Mouse (Mus musculus): ENCODE results near the gene Lilrb4a. TPM values are rescaled to one million over a fixed set of nuclear protein-coding genes. Genes with fewer than 3 reads are reported as not detected.

Lilrb4a gene
- polyA plus RNA-seq, 1 experiment from 2014 or later, result 2.4 TPM

DNA sequence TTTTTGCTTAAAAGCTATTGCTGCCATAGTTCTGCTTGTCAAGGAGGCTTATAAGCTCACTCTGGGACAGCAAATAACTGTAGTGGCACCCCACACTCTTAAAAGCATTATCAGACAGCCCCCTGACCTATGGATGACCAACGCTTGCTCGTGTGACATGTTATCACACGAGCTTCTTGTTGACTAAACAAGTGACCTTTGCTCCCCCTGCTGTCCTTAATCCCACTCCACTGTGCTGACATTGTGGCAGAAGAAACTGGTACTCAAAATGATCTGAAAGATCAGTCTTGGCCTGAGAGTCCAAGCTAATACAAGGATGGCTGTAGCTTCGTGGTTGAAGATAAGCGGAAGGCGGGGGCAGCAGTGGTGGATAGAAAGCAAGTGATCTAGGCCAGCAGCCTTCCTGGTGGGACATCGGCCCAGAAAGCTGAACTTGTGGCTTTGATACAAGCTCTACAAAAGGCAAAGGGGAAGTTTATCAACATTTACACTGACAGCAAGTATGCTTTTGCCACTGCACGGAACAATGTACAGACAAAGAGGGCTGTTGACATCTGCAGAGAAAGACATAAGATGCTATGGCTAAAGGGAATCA lies 38.2 kb downstream of the Lilrb4a start:
- WGBS, result 68% methylated on average over 8 of the region's 8 CpGs

DNA sequence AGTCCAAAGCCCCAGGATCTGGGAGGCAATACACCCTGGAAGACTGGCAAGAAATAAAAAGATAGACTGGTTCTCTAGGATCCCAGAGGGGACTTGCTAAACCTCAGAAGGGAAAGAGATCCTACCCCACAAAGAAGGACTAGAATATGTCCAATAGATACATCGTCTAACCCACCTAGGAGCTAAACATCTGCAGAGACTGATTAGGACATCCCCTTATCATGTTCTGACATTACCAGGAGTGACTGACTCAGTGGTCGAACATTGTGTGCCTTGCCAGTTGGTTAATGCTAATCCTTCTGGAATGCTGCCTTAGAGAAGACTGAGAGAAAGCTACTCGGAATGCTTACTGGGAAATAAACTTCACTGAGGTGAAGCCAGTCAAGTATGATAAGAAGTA lies 38.7 kb downstream of the Lilrb4a start:
- Histone ChIP-seq H3K4me1 (no peaks in the 10 kb centered on the region), H3K4me3 (no peak overlapping the region), H3K36me3 (no peaks in the 10 kb centered on the region), H3K4me2 (replicated peaks) (no peak overlapping the region), H3K27ac (no peak overlapping the region), H3K9me3 (no peaks in the 10 kb centered on the region), H3K9ac (no peak overlapping the region), H3K27me3 (no peaks in the 10 kb centered on the region)
- 77% methylated on average over 3 of the region's 3 CpGs for WGBS
- no peak for ATAC-seq (ENCODE audit: insufficient number of reproducible peaks, insufficient read depth, low FRiP score, low TSS enrichment)

More for the DNA sequence above, 38.2 kb downstream of the Lilrb4a start:
- H3K4me1 ChIP-seq, result no peaks in the 10 kb centered on the region
- H3K27ac ChIP-seq, result no peak overlapping the region
- ATAC-seq (ENCODE audit: insufficient number of reproducible peaks, insufficient read depth, low FRiP score, low TSS enrichment), result no peak
- no peaks in the 10 kb centered on the region for H3K9me3 ChIP-seq
- H3K27me3 ChIP-seq, result no peaks in the 10 kb centered on the region
- no peak overlapping the region for H3K9ac ChIP-seq
- H3K4me2 ChIP-seq (replicated peaks), result no peak overlapping the region
- H3K36me3 ChIP-seq, result no peaks in the 10 kb centered on the region
- H3K4me3 ChIP-seq, result no peak overlapping the region

DNA sequence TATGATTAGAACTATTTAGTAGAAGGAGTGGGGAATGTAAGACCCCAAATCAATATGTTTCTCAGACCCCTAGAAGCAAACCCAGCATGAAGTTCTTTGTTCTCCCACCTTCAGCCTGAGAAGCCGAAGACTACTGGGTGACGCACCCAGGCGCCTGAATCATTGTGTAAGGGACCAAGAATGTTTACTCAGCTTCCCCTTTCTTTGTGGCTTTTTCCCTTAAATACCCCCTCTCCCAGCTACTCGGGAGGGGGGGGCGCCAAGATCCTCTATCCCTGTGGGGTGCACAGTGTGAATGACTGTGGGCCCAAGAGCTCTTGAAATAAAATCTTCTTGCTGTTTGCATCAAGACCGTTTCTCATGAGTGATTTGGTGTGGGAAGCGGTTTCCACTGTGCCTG lies 40.1 kb downstream of the Lilrb4a start:
- no peak for ATAC-seq (ENCODE audit: insufficient number of reproducible peaks, insufficient read depth, low FRiP score, low TSS enrichment)
- H3K36me3 ChIP-seq, result no peaks in the 10 kb centered on the region
- no peaks in the 10 kb centered on the region for H3K27me3 ChIP-seq
- H3K9ac ChIP-seq, result no peak overlapping the region
- WGBS, result 83% methylated on average over 7 of the region's 7 CpGs
- H3K4me2 ChIP-seq (replicated peaks), result no peak overlapping the region
- no peak overlapping the region for H3K27ac ChIP-seq
- H3K9me3 ChIP-seq, result no peaks in the 10 kb centered on the region
- no peaks in the 10 kb centered on the region for H3K4me1 ChIP-seq
- no peak overlapping the region for H3K4me3 ChIP-seq

Other genes starting within 250 kb of the Lilrb4a start
- not detected in 2 replicates for gene Gm49339, start 10.3 kb upstream of the Lilrb4a start, polyA plus RNA-seq (2016; fragmentation: Nextera tagmentation; extraction: Ambion mirVana)
- gene Lilr4b, start 10.3 kb upstream of the Lilrb4a start, polyA plus RNA-seq (2016; fragmentation: Nextera tagmentation; extraction: Ambion mirVana), result 0.20 and 0.85 TPM in 2 replicates
- 1.3 and 2.3 TPM in 2 replicates for gene Fam162b, start 99.6 kb downstream of the Lilrb4a start, polyA plus RNA-seq (2016; fragmentation: Nextera tagmentation; extraction: Ambion mirVana)
- gene Gprc6a, start 140.5 kb downstream of the Lilrb4a start, polyA plus RNA-seq (2016; fragmentation: Nextera tagmentation; extraction: Ambion mirVana), result not detected in 2 replicates
- gene Rfx6, start 186.8 kb downstream of the Lilrb4a start, polyA plus RNA-seq (2016; fragmentation: Nextera tagmentation; extraction: Ambion mirVana), result not detected in 2 replicates

All from embryonic facial prominence, embryonic 12.5 days (tissue).